Mouse (Mus musculus) brain, embryonic 14.5 days (tissue): Measurements from ENCODE around the gene Adora3.

Experiments
- CTCF ChIP-seq: fragments of 200-500 bp; IDR thresholded peaks from 2 replicates; pipeline ENCODE4 v1.5.1; 2012; ENCODE audit warnings: inconsistent platforms, mild to moderate bottlenecking, moderate library complexity, borderline replicate concordance; ENCODE audit not compliant: insufficient read depth, insufficient read length; ENCODE audit errors: extremely low read depth
- POLR2A ChIP-seq: fragments of 200-500 bp; IDR thresholded peaks from 2 replicates; pipeline ENCODE4 v1.6.1; 2012; ENCODE audit warnings: mild to moderate bottlenecking, inconsistent platforms, borderline replicate concordance; ENCODE audit not compliant: poor library complexity, insufficient read depth, insufficient read length, severe bottlenecking; ENCODE audit errors: extremely low read depth

DNA sequence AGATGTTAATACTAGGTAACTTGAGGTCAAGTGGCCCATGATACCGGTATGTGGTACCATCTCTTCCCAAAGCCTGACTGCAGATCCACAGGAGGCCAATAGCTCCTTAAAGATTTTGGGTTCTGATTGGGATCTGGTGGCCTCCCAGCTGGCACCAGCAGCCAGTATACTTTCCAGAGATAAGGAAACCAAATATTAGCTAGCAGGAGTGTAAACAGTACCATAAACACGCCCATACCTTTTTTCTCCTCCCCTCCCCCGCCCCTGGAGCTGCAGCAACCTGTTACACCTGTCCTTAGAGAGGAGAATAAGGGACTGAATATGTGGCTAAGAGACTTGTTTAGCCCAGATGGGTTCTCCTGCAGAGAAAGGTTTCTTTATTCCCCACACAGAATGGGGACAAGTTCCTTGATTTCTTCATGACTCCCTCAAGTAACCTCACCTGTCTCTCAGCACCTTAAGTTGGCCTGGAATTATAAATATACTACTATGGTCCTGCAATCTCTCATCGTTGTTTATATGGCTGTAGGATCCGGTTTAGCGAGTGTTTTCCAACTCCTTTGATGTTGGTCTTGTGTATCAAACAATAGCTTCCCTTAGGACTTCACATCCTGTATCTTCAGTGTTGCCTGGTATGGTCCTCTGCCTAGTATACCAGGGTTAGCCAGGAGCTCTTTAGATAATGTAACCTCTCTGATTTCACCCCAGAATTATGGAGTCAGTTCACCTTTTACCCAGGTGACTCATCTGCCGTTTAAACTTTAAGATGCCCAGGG, 24.2 kb upstream of the Adora3 start:
- no peak for TF ChIP-seq CTCF
- no peak for TF ChIP-seq POLR2A
